Mouse (Mus musculus): Measurements from ENCODE around the gene Hnrnpc.

The Hnrnpc gene

DNA sequence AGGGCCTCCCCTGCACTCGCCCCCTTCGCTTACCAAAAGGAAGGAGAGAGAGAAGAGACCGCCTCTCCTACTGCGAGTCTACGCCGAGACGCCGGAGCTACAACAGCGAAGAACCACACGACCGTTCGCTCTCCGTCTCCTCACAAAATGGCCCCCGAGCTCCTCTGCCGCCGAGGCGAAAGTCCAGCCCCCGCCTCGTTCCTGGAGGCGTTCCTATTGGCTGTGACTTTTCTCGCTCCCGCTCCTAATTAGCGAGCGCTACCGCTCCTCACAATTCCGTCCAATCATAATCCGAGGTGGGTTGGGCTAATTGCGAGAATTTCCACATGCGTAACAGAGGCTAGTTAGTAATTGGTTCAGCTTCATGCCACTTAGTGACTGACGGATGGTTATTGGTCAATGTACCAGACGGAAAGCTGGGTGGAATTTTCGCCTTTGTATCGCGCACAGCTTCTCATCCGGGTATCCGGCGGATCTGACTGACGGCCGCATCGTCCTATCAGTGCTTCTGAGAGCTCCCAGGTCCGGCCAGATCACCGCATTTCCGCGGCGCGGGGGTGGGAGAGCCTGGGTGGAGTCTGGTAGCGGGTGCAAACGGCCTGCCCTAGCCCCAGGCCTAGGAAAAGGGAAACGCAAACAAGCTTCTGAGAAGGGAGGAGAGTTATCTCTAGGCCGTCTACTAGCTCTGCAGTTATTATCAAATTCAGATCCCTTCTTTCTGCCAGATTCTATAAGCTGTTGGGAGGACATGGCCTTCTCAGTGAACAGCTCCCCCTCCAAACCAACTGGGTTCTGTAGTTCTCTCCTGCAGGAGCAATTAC is at the start of gene Hnrnpc:
Hnrnpc (minus strand) TSS at position 173 of the 821 bp plus-strand sequence.
- peak; percentile 100 for DNase-seq (ENCODE audit: low spot score)

DNA sequence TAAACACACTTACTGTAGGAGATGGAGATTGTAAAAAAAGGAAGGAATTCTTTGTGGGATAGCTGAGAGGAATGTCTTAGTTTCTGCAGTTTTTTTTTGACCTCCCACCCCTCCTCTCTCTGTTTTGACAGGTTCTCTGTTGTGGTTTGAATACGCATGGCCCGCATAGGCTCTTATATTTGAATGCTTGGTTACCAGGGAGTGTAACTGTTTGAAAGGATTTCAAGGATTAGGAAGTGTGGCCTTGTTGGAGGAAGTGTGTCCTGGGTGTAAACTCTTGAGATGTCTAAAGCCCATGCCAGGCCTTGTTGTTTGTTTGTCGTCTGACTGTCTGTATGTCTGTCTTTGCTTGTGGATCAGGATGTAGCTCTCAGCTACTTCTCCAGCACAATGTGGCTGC is 48.8 kb upstream of the Hnrnpc start:
- no peak for DNase-seq (ENCODE audit: low spot score)

DNA sequence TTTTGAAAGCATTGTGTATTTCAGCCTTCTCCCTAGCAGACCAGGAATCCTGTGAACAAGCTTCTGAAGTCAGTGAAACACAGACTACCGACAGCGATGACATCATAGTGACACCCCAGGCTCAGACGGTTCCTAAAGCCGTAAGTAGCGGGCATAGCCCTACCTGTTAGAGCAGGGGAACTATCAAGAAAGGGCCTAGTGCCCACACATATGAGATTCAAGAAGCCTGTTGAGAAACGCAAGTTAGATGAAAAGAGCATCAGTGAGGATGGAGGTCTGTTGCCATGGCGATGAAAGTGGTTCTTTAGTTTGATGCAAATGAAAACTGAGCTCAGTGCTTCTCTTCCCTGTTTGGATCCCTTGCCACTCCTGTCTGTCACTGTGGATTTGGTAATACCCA is 48.4 kb upstream of the Hnrnpc start:
- no peak for DNase-seq (ENCODE audit: low spot score)

DNA sequence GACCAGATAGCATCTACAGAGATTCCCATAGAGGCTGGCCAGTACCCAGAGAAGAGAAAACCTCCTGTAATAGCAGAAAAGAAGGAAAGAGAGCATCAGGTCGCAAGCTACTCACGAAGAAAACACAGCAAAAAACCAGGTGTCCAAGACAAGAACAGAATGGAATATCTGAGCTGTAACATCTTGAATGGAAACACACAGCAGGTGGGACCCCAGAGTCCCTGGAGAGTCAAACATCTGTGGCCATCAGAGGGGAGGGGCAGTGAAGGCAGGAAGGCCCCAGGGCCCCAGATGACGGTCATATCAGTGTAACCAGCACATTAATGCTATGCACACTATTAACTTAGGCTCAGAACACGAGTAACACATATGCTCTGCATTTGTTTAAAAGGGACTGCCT is 46.1 kb upstream of the Hnrnpc start:
- no peak for DNase-seq (ENCODE audit: low spot score)

DNA sequence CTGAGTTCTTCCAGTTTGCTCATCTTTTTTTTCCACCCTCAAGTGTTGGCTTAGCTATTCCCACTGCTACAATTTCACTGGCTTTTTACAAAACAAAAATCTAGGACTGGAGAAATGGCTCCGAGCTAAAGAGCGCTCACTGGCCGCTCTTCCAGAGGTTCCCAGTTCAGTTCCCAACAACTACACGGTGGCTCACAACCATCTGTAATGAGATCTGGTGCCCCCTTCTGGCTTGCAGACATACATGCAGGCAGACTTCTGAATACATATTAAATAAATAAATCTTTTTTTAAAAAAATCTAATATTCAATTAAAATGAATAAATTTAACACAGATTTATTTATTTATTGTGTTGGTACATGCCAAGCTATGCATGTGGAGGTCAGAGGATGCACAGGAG is 42.7 kb upstream of the Hnrnpc start:
- no peak for DNase-seq (ENCODE audit: low spot score)

DNA sequence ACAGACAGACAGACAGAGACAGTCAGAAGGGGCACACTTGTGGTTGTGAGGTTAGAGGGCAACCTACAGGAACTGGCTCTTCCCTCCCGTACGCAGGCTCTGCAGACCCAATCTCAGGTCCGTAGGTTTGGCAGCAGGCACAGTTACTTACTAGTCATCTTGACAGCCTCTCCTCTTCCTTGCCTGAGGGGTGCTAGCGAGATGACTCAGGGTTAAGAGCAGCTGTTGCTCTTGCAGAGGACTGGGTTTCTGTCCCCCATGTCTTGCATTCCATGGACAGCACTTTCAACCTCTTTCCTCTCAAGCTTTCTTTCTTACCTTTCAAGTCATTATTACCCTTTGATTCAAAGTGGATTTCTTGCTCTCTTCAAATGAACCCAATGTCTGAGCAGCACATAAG is 40.3 kb upstream of the Hnrnpc start:
- DNase-seq (ENCODE audit: low spot score), result no peak

DNA sequence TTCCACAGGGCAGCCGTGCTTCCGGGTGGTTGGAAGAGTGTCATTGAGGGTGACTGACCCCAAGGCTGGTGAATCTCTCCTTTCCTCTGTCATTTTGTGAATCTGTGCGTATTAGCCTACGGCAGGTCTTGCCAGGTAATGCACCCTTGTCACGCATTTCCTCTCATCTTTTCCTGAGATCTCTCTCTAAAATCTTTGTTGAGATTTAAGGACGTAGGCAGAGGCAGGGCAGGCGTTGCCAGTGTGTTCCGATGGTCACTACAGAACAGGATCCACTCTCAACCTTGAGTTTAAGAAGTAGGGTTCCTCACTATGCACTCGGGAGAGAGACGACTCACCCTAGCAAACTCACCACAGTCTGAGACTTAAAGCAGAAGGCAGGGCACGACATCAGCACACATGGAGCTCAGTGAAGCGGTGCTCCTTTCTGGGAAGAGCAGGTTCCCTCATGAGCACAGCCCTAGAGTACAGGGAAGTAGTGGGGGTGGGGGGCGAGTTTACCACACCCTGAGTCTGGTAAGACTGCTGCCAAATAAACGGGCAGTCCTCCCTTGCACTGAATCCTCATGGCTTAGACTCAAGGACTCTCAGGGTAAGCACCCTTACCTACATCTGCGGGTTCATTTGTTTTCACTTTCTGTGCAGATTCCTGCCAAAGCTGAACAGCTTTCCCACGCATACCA is 37.8 kb upstream of the Hnrnpc start:
- DNase-seq (ENCODE audit: low spot score), result no peak

DNA sequence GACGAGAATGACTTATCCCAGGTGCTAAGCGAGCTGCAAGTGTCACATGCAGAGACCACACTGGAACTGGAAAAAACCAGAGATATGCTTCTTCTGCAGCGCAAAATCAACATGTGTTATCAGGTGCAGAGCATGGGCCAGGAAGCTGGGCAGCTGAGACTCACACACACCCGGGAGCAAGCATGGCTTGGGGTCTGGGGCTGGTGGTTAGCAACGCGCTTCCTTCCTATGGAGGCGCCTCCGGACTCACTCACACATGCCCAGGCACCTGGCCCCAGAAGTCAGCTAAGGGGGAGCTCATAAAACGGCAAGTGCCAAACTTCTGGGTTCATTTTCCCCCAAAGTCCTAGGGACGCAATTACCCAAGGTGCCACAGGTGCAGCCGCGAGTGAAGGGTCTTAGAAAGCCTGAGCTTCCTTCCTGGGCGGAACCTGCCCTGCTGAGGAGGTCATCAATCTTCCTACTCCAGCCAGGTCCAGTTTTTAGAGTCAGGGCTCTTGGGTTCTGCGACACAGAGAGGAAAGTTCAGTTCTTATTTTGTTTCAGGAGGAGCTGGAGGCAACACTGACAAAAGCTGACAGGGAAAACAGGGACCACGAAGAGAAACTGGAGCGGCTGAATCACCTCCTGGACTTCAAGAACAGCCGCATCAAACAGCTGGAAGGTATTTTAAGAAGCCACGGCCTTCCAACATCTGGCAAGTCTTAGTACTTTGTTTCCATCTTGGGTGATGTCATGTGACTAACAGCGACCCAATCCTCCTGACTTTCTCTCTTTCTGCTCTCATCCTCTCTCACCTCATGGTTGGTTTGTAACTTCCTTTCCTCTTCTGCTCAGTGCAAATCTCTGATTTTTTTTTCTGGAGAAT is 37.0 kb upstream of the Hnrnpc start:
- peak; percentile 26 for DNase-seq (ENCODE audit: low spot score)

DNA sequence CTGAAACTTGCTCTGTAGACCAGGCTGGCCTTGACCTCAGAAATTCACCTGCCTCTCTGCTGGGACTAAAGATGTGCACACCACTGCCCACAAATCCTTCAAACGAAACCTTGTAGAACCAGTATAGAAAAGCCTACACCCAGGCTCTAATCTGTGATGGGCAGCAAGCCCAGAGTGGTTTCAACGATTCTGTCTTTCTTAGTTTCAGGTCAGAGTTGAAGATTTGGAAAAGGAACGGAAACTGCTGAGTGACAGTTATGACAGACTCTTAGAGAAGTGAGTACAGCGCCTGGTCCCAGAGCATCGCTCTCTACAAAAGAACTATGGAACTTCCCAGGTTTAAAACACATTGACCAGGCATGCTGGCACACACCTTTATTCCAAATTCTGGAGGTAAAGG is 29.8 kb upstream of the Hnrnpc start:
- no peak for DNase-seq (ENCODE audit: low spot score)

DNA sequence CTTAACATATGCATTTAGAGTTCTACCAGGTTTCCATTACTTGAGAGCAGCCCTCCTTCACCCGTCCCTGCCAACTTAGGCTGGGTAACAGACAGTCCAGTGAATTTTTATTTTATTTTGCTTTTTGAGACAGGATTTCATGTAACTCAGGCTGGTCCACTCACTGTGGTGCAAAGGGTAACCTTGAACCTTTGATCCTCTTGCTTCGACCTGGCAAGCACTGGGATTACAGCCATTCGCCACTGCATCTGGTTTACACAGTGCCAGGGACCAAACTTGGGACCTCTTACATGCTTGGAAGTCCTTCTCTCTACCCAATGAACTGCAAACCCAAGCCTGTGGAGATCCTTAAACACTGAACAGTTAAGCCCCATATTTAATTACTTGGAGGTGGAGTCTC is 20.8 kb upstream of the Hnrnpc start:
- DNase-seq (ENCODE audit: low spot score), result no peak

DNA sequence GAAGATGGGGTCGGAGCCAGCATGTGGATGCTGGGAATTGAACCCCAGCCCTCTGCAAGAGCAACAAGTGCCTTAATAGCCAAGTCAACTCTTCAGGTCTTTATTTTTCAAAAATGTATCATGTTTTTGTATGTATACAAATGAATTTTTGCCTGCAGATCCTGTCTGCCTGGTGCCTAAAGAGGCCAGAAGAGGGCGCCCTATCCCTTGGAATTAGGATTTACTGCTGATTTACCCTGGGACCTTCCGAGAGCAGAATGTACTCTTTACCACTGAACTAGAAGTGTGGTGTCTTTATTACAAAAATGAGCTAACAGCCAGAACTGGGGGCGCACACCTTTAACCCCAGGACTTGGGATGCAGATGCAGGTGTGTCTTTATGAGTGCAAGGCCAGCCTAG is 20.1 kb upstream of the Hnrnpc start:
- peak; percentile 54 for DNase-seq (ENCODE audit: low spot score)

DNA sequence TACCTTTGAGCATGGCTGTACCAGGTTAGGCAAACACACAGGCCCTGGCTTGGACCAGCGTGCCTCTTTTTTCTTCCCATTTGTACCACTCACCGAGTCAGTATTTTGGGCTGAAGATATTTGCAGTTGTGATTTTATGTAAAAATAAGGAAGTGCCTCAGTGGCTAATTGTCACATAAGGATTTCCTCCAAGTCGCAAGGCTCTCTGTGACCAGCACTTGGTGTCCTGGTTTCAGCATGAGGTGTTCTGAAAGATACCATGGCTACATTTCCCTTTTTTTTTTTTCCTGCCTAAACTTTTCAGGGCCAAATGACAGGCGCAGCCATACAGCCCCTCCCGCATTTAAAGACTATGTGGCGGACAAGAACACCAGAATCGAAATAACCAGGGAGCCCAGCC is 16.3 kb upstream of the Hnrnpc start:
- no peak for DNase-seq (ENCODE audit: low spot score)

DNA sequence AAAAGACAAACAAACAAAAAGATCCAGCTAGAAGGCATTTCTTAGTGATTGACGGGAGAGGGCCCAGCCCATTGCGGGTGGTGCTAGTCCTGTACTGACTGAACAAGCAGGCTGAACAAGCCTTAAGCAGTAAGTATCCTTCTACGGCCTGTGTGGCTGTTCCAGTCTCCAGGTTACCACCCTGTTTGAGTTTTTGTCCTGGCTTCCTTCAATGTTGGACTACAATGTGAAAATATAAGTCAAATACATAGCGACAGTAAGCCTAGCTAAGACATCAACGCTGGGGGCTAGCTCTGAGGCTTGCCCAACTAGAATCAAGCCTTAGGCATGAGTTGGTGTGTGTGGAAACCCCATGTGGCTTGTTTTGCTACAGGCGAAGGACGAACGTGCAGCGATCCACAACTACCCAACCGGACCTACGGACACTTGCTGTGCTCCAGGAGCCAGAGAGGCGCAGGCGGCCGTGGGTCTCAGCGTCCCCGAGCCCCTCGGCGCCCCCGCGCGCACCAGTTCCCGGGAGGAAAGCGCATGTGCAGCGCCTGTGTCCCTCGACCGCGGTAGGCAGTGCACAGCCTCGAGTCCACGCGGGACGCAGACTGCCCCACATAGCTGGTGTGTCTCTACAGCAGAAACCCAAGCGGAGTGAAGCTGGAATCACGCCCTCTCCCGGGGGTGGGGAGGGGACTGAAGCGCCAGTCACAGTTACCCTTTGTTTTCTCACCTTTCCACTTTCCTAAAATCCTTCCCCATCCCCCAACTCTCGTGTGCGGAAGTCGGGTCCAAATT is 15.2 kb upstream of the Hnrnpc start:
- DNase-seq (ENCODE audit: low spot score), result peak; percentile 61

DNA sequence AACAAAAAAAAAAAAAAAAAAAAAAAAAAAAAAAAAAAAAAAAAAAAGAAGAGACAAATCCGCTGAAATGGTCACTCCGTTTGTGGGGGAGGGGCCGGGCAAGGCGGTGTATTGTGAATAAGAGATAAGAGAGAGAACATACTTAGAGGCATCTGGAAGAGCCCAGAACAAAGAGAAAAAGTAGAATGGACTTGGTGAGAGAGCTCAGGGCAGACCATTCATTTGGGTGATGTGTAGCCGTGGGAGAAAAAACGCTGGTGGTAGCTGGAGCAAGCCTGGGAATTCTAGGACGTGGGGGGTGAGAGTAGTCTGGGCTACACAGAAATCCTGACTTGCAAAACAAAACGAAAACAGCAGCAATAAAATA is 14.6 kb upstream of the Hnrnpc start:
- peak; percentile 53 for DNase-seq (ENCODE audit: low spot score)

DNA sequence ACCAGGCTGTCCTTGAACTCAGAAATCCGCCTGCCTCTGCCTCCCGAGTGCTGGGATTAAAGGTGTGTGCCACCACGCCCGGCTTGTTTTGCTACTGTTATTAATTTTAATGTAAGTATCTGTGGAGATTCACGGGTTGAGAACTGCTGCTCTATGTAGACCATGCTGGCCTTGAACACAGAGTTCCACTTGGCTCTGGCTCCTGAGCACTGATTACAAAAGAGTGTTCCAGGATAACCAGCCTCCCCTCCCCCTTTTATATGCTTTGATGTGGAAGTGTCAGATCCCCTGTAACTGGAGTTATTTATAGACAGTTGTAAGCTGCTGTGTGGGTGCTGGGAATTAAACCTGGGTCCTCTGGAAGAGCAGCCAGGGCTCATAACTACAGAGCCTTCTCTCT is 13.4 kb upstream of the Hnrnpc start:
- DNase-seq (ENCODE audit: low spot score), result no peak

DNA sequence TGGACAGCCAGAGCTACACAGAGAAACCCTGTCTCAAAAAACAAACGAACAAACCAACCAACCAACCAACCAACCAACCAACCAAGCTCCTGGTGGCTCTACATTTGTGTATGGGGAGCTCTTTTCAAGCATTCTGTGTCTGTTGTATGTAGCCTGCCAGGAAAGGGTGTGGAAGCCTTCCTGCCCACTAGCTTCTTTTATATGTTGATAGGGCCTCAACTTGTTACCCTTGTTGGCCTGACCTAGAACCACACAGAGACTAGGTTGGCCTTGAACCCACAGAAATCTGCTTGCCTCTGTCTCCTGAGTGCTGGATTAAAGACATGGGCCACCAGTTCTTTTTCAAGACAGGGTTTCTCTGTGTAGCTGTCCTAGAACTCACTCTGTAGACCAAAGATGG is 10.3 kb upstream of the Hnrnpc start:
- no peak for DNase-seq (ENCODE audit: low spot score)

DNA sequence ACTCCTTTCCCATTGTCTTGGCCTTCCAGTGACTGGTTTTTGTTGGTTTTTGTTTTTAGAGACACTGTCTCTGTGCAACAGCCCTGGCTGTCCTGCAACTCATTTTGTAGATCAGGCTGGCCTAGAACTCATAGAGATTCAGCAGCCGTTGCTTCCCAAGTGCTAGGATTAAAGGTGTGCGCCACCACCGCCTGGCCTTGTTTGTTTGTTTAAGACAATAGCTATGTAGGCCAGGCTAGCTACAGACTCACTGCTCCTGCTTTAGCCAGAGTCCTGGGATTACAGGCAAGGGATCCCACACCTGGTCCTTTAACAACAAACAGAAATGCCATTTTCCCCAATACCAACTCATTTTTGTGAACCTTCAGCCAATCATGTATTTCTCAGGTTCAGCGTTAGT is 6.5 kb upstream of the Hnrnpc start, which contains the start of gene Rpgrip1:
Rpgrip1 (plus strand) TSS at position 359 of the 400 bp plus-strand sequence.
- no peak for DNase-seq (ENCODE audit: low spot score)

DNA sequence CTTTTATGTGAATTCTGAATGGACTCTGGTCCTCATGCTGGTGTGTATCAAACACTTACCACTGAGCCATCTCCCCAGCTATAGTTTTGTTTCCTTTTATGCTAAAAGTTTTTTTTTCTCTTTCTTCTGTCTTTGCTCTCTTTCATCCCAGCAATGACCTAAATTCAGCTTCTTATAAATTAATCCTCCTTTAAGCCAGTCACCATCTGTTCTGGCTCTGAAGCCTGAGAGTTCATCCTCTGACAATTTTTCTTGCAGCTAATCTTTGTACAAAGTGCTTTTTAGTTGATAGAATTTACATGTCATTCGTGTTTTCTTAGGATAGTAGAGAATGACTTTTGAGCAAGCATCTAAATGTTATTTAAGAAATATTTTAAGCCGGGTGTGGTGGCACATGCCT is 4.2 kb upstream of the Hnrnpc start:
- DNase-seq (ENCODE audit: low spot score), result no peak

DNA sequence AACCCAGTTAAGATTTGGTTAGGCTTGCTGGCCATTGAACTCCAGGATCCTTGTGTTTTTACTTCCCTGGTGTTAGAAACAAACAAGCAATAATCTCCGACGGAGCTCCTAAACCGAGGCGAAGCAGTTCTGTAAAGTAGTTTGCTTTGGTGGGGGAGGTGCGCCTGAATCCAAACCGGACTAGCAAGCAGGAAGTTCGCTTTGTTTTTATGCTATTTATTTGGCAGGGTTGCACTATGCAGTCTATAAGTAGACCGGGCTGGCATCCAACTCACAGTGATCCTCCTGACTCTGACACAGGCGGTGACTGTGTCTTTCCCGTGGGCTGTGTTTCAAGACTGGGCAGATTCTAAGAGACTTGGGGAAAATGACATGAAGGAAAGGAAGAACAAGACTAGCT is 2.9 kb upstream of the Hnrnpc start:
- peak; percentile 63 for DNase-seq (ENCODE audit: low spot score)

DNA sequence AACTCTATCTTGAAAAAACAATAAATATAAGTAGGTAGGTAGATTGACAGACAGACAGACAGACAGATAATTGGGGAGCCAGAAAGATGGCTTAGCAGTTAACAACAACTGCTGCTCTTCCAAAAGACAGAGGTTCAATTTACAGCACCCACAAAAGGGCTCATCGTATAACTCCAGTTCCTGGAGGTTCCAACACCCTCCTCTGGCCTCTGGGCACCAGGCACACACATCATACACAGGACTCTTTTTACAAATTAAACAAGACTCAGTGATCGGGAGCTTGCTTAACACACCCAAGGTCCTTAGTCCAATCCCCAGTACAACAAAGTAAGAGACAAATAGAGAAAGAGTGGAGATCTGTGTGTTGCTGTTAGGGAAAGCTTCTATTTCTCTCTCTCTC is 1.5 kb upstream of the Hnrnpc start:
- peak; percentile 35 for DNase-seq (ENCODE audit: low spot score)

DNA sequence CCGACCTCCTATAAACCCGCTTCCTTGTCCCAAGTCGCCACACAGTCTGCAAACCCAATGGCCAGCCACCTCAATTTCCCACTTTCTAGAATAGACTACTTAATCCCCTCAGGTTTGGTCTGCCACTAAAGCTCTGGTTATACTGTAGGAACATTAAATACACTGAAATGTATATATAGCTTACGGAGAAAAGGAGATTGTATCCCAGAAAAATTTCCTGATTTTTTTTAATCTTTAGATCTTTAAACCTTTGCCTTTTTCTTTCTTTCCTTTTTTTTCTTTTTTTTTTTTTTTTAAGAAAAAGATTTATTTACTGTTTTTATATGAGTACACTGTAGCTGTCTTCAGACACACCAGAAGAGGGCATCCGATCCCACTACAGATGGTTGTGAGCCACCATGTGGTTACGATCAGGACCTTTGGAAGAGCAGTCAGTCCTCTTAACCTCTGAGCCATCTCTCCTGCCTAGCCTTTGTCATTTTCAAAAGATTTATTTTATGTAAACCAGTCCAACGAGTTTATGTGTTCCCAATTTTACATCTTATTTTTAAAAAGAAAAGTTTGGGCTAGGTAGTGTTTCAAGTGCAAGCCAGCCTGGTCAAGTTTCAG is 953 bp upstream of the Hnrnpc start:
- DNase-seq (ENCODE audit: low spot score), result no peak

DNA sequence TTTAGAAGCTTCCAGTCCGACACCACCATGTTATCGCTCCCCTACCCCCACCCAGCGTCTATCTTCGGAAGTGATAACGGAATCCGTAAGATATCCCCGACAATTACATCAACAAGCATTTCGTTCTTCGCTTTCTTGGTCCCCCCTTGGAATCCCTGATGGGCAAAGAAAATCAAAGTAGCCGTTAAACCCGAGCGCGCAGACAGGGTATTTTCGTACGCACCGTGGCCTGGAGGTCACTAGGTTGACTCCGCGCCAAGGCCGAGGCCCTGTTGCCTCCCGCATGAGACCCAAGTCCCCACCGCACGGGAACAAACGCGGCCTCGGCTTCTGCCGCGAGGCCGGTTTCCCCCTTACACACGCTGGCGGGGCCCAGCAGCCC is 363 bp downstream of the Hnrnpc start:
- DNase-seq (ENCODE audit: low spot score), result no peak
